In genomic region chr7:103865716-103866115, GRCm38 (mm10) we compare ENCODE assay signal across 23 mouse cellular contexts. TPM values are rescaled to one million over a fixed set of nuclear protein-coding genes. Genes with fewer than 3 reads are reported as not detected.
DNase-seq lines count a peak whose midpoint lies in the region; ATAC-seq lines count a peak whose summit lies in the region.
"Had no signal": no experiment of that assay in that cellular context is flagged by ENCODE, and none has a peak within 500 bp of the region (broad histone marks: within the 10 kb centered on the region; RNA-seq: fewer than 3 reads in every experiment).

No protein-coding gene starts in this region.

- no peaks in the 10 kb centered on the region for H3K4me1 ChIP-seq in kidney, embryonic 15.5 days
- H3K4me1 ChIP-seq: embryonic facial prominence, embryonic 15.5 days; limb, embryonic 10.5 days; midbrain, embryonic 12.5 days had no signal

- ATAC-seq in kidney, embryonic 15.5 days (replicated peaks; ENCODE audit: low FRiP score), result peak; percentile 91
- ATAC-seq in megakaryocyte-erythroid progenitor cell, adult 5-6 weeks (replicated peaks; ENCODE audit: low FRiP score, low TSS enrichment, poor library complexity, severe bottlenecking), result peak; percentile 77
- ATAC-seq: activated CD4-positive, CD25-positive, alpha-beta regulatory T cell, adult 4 months; hindbrain, postnatal 0 days; lung, postnatal 0 days had no signal

- no peak overlapping the region for H3K4me3 ChIP-seq in kidney, embryonic 15.5 days (replicated peaks)
- H3K4me3 ChIP-seq: embryonic facial prominence, embryonic 15.5 days; limb, embryonic 10.5 days; midbrain, embryonic 12.5 days had no signal

- no peaks in the 10 kb centered on the region for H3K27me3 ChIP-seq in kidney, embryonic 15.5 days
- H3K27me3 ChIP-seq: embryonic facial prominence, embryonic 15.5 days; midbrain, embryonic 12.5 days had no signal

- intact Hi-C loops in left cerebral cortex, postnatal 4 days (cut with DNase I), result no loop called here

- H3K27ac ChIP-seq in kidney, embryonic 15.5 days, result no peak overlapping the region
- H3K27ac ChIP-seq: embryonic facial prominence, embryonic 15.5 days; hindbrain, postnatal 0 days; limb, embryonic 10.5 days; midbrain, embryonic 12.5 days had no signal

- no peak overlapping the region for H3K9ac ChIP-seq in kidney, embryonic 15.5 days
- H3K9ac ChIP-seq: embryonic facial prominence, embryonic 15.5 days; midbrain, embryonic 12.5 days had no signal

- no peak overlapping the region for H3K4me2 ChIP-seq in kidney, embryonic 15.5 days
- H3K4me2 ChIP-seq: embryonic facial prominence, embryonic 15.5 days; midbrain, embryonic 12.5 days had no signal

- no peaks in the 10 kb centered on the region for H3K36me3 ChIP-seq in kidney, embryonic 15.5 days
- H3K36me3 ChIP-seq: embryonic facial prominence, embryonic 15.5 days; limb, embryonic 10.5 days; midbrain, embryonic 12.5 days had no signal

- DNase-seq in kidney, postnatal 36 days, result no peak
- peak; percentile 81 for DNase-seq in c-Kit-positive CD71-positive TER-119-negative erythroid progenitor cells, embryonic 14.5 days (ENCODE audit: low read depth)
- peak; percentile 80 for DNase-seq in liver
- DNase-seq in kidney, postnatal 4 days, result no peak
- no peak for DNase-seq in left cerebral cortex, postnatal 4 days
- no peak for DNase-seq in right cerebral cortex, adult 18-20 months
- DNase-seq: adrenal gland, postnatal 36 days; cerebellum, adult 11 months; gastrocnemius, postnatal 25 days; kidney, postnatal 25 days; right cerebral cortex, postnatal 4 days had no signal

- no peaks in the 10 kb centered on the region for H3K9me3 ChIP-seq in kidney, embryonic 15.5 days (replicated peaks)
- H3K9me3 ChIP-seq: embryonic facial prominence, embryonic 15.5 days; limb, embryonic 10.5 days; midbrain, embryonic 12.5 days had no signal

RNA-seq across cellular contexts. Expression of gene Hbb-y, which starts 12.7 kb away (rescaled TPM):
- polyA plus RNA-seq in kidney, embryonic 15.5 days (2015; fragmentation: Nextera tagmentation; extraction: Ambion mirVana), result 188 and 278 TPM in 2 replicates
- total RNA-seq in megakaryocyte-erythroid progenitor cell, adult 5-6 weeks (2014; fragmentation: Nextera tagmentation), result not detected in 2 replicates
- total RNA-seq in megakaryocyte-erythroid progenitor cell, adult 5-6 weeks (2017), result not detected in 2 replicates
- not detected for total RNA-seq in left cerebral cortex, postnatal 4 days (2021)
- total RNA-seq: adrenal gland, postnatal 36 days; gastrocnemius, postnatal 25 days; hindbrain, postnatal 0 days; layer of hippocampus, postnatal 25 days had no signal
- polyA plus RNA-seq: activated CD4-positive, CD25-positive, alpha-beta regulatory T cell, adult 4 months had no signal

RNA-seq across cellular contexts. Expression of gene Olfr66, which starts 20.3 kb away (rescaled TPM):
- not detected in 2 replicates for polyA plus RNA-seq in kidney, embryonic 15.5 days (2015; fragmentation: Nextera tagmentation; extraction: Ambion mirVana)
- not detected in 2 replicates for total RNA-seq in megakaryocyte-erythroid progenitor cell, adult 5-6 weeks (2014; fragmentation: Nextera tagmentation)
- not detected in 2 replicates for total RNA-seq in megakaryocyte-erythroid progenitor cell, adult 5-6 weeks (2017)
- total RNA-seq in left cerebral cortex, postnatal 4 days (2021), result not detected
- total RNA-seq: adrenal gland, postnatal 36 days; gastrocnemius, postnatal 25 days; hindbrain, postnatal 0 days; layer of hippocampus, postnatal 25 days had no signal
- polyA plus RNA-seq: cortical plate, adult 2 months; embryonic facial prominence, embryonic 15.5 days; heart, postnatal 0 days; hindbrain, postnatal 0 days; limb, embryonic 10.5 days; lung, postnatal 0 days; midbrain, embryonic 12.5 days; testis, adult 2 months had no signal

RNA-seq across cellular contexts. Expression of gene Hbb-bh1, which starts 22.8 kb away (rescaled TPM):
- 1.8 and 2.3 TPM in 2 replicates for polyA plus RNA-seq in kidney, embryonic 15.5 days (2015; fragmentation: Nextera tagmentation; extraction: Ambion mirVana)
- not detected in 2 replicates for total RNA-seq in megakaryocyte-erythroid progenitor cell, adult 5-6 weeks (2014; fragmentation: Nextera tagmentation)
- not detected in 2 replicates for total RNA-seq in megakaryocyte-erythroid progenitor cell, adult 5-6 weeks (2017)
- total RNA-seq in left cerebral cortex, postnatal 4 days (2021), result not detected
- total RNA-seq: adrenal gland, postnatal 36 days; gastrocnemius, postnatal 25 days; hindbrain, postnatal 0 days; layer of hippocampus, postnatal 25 days had no signal
- polyA plus RNA-seq: activated CD4-positive, CD25-positive, alpha-beta regulatory T cell, adult 4 months; cortical plate, adult 2 months; heart, postnatal 0 days; hindbrain, postnatal 0 days; testis, adult 2 months had no signal

RNA-seq across cellular contexts. Expression of gene Hbb-bh2, which starts 25.4 kb away (rescaled TPM):
- polyA plus RNA-seq in kidney, embryonic 15.5 days (2015; fragmentation: Nextera tagmentation; extraction: Ambion mirVana), result not detected in 2 replicates
- total RNA-seq in megakaryocyte-erythroid progenitor cell, adult 5-6 weeks (2014; fragmentation: Nextera tagmentation), result not detected in 2 replicates
- total RNA-seq in megakaryocyte-erythroid progenitor cell, adult 5-6 weeks (2017), result not detected in 2 replicates
- not detected for total RNA-seq in left cerebral cortex, postnatal 4 days (2021)
- total RNA-seq: adrenal gland, postnatal 36 days; gastrocnemius, postnatal 25 days; hindbrain, postnatal 0 days; layer of hippocampus, postnatal 25 days had no signal
- polyA plus RNA-seq: activated CD4-positive, CD25-positive, alpha-beta regulatory T cell, adult 4 months; cortical plate, adult 2 months; embryonic facial prominence, embryonic 15.5 days; heart, postnatal 0 days; hindbrain, postnatal 0 days; limb, embryonic 10.5 days; lung, postnatal 0 days; midbrain, embryonic 12.5 days; testis, adult 2 months had no signal

RNA-seq across cellular contexts. Expression of gene Olfr64, which starts 28.6 kb away (rescaled TPM):
- polyA plus RNA-seq in kidney, embryonic 15.5 days (2015; fragmentation: Nextera tagmentation; extraction: Ambion mirVana), result not detected in 2 replicates
- total RNA-seq in megakaryocyte-erythroid progenitor cell, adult 5-6 weeks (2014; fragmentation: Nextera tagmentation), result not detected in 2 replicates
- total RNA-seq in megakaryocyte-erythroid progenitor cell, adult 5-6 weeks (2017), result not detected in 2 replicates
- total RNA-seq in left cerebral cortex, postnatal 4 days (2021), result not detected
- total RNA-seq: adrenal gland, postnatal 36 days; gastrocnemius, postnatal 25 days; hindbrain, postnatal 0 days; layer of hippocampus, postnatal 25 days had no signal
- polyA plus RNA-seq: activated CD4-positive, CD25-positive, alpha-beta regulatory T cell, adult 4 months; cortical plate, adult 2 months; heart, postnatal 0 days; hindbrain, postnatal 0 days; limb, embryonic 10.5 days; lung, postnatal 0 days; midbrain, embryonic 12.5 days; testis, adult 2 months had no signal

Comparison
In these comparisons a context has a peak if more than half of its experiments do, and no peak if none do; other contexts are left out.
1. DNase-seq: peak in c-Kit-positive CD71-positive TER-119-negative erythroid progenitor cells, embryonic 14.5 days (single experiment) and liver (single experiment); none in kidney, postnatal 36 days (0 of 2), kidney, postnatal 4 days (0 of 2), left cerebral cortex, postnatal 4 days (single experiment) and right cerebral cortex, adult 18-20 months (single experiment).